Mouse (Mus musculus): ENCODE results near the gene Htr2b. TPM values are rescaled to one million over a fixed set of nuclear protein-coding genes. Genes with fewer than 3 reads are reported as not detected.

Gene Htr2b
- polyA plus RNA-seq (2011; ENCODE audit: insufficient read depth, insufficient read length, low read depth, missing spikeins) = not detected in 2 replicates

DNA sequence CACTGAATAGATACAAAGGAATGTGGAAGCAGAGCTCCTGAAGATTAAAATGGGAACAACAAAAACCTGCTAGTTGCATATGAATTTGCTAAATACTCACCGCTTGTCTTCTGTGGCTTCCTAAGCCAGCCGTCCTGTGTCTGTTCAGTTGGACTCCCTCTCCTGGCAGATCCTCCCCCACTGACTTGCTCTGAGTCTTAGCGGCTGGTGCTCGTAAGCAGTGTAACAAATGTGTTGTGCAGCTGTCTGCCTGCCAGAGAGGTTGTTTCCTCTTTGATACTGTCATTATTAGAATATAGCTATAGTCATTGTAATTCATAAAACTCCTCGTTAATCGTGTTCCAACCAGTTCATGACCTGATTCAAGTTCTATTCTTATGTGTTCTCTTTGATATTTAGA is at the start of gene Htr2b:
TSS of gene Htr2b (minus strand) at position 192 of the 400 bp plus-strand sequence.
- Histone ChIP-seq H3K4me3 (ENCODE audit: low read depth, low read length) (no peak within 1 kb of the TSS), H3K27ac (ENCODE audit: insufficient read depth, low read length) (no peak within 1 kb of the TSS), H3K9me3 (replicated peaks; ENCODE audit: control insufficient read depth, insufficient read depth, low read length, poor library complexity, severe bottlenecking) (no peaks in the 10 kb centered on the region), H3K27me3 (ENCODE audit: control insufficient read depth, insufficient read depth, low read length, poor library complexity, severe bottlenecking) (no peaks in the 10 kb centered on the region), H3K4me1 (ENCODE audit: control insufficient read depth, insufficient read depth, low read length) (no peaks in the 10 kb centered on the region), H3K36me3 (ENCODE audit: control insufficient read depth, insufficient read depth, low read length, poor library complexity, severe bottlenecking) (peaks cover 3% of the 10 kb centered on the region), H3K9ac (ENCODE audit: low read depth, poor library complexity, severe bottlenecking) (no peak within 1 kb of the TSS)
- TF ChIP-seq EP300 (IDR thresholded peaks at IDR 0.05; ENCODE audit: insufficient read depth, low read depth, low read length) = no peak

DNA sequence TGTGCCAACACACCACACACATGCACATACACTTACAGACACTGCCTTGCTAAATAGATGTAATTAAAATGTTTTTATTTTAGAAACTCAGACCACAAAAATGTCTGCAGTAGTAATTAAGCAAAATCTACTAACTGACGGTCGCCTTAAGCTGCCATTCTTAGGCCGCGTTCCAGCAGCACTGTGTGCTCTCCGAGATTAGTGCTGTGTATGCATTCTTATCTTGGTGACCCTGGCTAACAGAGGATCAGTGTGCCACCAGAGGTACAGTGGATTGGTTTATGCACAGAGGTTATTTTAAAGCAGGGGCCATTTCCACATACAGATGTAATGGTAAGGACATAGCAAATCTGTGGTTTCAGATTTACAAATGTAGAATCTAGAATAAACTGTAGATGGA is 49.3 kb upstream of the Htr2b start:
- H3K4me3 ChIP-seq (ENCODE audit: low read depth, low read length) = no peak overlapping the region
- H3K27ac ChIP-seq (ENCODE audit: insufficient read depth, low read length) = no peak overlapping the region
- no peak overlapping the region for H3K9ac ChIP-seq (ENCODE audit: low read depth, poor library complexity, severe bottlenecking)
- TF ChIP-seq CTCF (IDR thresholded peaks at IDR 0.05; ENCODE audit: low read depth, low read length) (no peak), POLR2A (IDR thresholded peaks at IDR 0.05; ENCODE audit: insufficient read depth, low read length) (no peak), EP300 (IDR thresholded peaks at IDR 0.05; ENCODE audit: insufficient read depth, low read depth, low read length) (no peak)
- no peaks in the 10 kb centered on the region for H3K4me1 ChIP-seq (ENCODE audit: control insufficient read depth, insufficient read depth, low read length)
- peaks cover 9% of the 10 kb centered on the region for H3K36me3 ChIP-seq (ENCODE audit: control insufficient read depth, insufficient read depth, low read length, poor library complexity, severe bottlenecking)
- no peaks in the 10 kb centered on the region for H3K27me3 ChIP-seq (ENCODE audit: control insufficient read depth, insufficient read depth, low read length, poor library complexity, severe bottlenecking)
- H3K9me3 ChIP-seq (replicated peaks; ENCODE audit: control insufficient read depth, insufficient read depth, low read length, poor library complexity, severe bottlenecking) = no peaks in the 10 kb centered on the region

DNA sequence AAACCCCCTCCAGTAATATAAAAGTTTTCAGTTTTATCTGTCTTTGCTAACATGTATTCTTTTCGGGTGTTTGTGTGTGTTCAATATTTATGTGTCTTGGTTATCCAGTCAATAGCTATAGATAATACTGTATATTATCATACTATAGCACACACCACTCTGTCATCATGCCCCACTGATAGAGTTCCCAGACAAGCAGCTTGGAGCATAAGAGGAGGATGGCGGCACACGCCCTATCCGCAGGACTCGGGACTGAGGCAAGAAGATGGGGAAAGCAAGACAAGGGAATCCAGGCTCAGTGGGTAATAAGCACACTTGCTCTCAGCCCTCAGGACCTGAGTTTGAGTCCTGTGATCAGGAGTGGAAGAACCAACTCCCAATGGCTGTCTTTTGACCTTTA is 48.7 kb upstream of the Htr2b start:
- H3K27ac ChIP-seq (ENCODE audit: insufficient read depth, low read length) = no peak overlapping the region
- no peaks in the 10 kb centered on the region for H3K27me3 ChIP-seq (ENCODE audit: control insufficient read depth, insufficient read depth, low read length, poor library complexity, severe bottlenecking)
- H3K4me3 ChIP-seq (ENCODE audit: low read depth, low read length) = no peak overlapping the region
- no peaks in the 10 kb centered on the region for H3K4me1 ChIP-seq (ENCODE audit: control insufficient read depth, insufficient read depth, low read length)
- TF ChIP-seq CTCF (IDR thresholded peaks at IDR 0.05; ENCODE audit: low read depth, low read length) (no peak), EP300 (IDR thresholded peaks at IDR 0.05; ENCODE audit: insufficient read depth, low read depth, low read length) (no peak), POLR2A (IDR thresholded peaks at IDR 0.05; ENCODE audit: insufficient read depth, low read length) (no peak)
- H3K9me3 ChIP-seq (replicated peaks; ENCODE audit: control insufficient read depth, insufficient read depth, low read length, poor library complexity, severe bottlenecking) = no peaks in the 10 kb centered on the region
- H3K36me3 ChIP-seq (ENCODE audit: control insufficient read depth, insufficient read depth, low read length, poor library complexity, severe bottlenecking) = peaks cover 9% of the 10 kb centered on the region
- H3K9ac ChIP-seq (ENCODE audit: low read depth, poor library complexity, severe bottlenecking) = no peak overlapping the region

DNA sequence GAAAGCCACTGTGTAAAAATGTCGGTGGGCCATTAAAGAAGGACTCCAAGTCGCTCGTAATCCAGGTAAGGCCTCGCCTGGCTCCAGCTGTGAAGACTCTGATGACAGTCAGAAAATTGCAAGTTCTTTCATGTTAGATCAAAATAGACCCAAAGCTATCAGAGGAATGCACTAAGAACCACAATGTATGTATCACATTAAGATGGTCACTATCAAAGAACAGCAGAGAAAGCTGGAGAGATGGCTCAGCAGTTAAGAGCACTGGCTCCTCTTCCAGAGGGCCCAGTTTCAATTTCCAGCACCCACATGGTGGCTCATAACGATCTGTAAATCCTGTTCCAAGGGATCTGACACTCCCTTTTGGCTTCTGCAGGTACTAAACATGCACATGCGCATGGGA is 48.3 kb upstream of the Htr2b start:
- Histone ChIP-seq H3K27ac (ENCODE audit: insufficient read depth, low read length) (no peak overlapping the region), H3K9ac (ENCODE audit: low read depth, poor library complexity, severe bottlenecking) (no peak overlapping the region), H3K4me3 (ENCODE audit: low read depth, low read length) (no peak overlapping the region), H3K36me3 (ENCODE audit: control insufficient read depth, insufficient read depth, low read length, poor library complexity, severe bottlenecking) (peaks cover 7% of the 10 kb centered on the region), H3K4me1 (ENCODE audit: control insufficient read depth, insufficient read depth, low read length) (no peaks in the 10 kb centered on the region), H3K27me3 (ENCODE audit: control insufficient read depth, insufficient read depth, low read length, poor library complexity, severe bottlenecking) (no peaks in the 10 kb centered on the region), H3K9me3 (replicated peaks; ENCODE audit: control insufficient read depth, insufficient read depth, low read length, poor library complexity, severe bottlenecking) (no peaks in the 10 kb centered on the region)
- TF ChIP-seq POLR2A (IDR thresholded peaks at IDR 0.05; ENCODE audit: insufficient read depth, low read length) (no peak), EP300 (IDR thresholded peaks at IDR 0.05; ENCODE audit: insufficient read depth, low read depth, low read length) (no peak), CTCF (IDR thresholded peaks at IDR 0.05; ENCODE audit: low read depth, low read length) (no peak)

DNA sequence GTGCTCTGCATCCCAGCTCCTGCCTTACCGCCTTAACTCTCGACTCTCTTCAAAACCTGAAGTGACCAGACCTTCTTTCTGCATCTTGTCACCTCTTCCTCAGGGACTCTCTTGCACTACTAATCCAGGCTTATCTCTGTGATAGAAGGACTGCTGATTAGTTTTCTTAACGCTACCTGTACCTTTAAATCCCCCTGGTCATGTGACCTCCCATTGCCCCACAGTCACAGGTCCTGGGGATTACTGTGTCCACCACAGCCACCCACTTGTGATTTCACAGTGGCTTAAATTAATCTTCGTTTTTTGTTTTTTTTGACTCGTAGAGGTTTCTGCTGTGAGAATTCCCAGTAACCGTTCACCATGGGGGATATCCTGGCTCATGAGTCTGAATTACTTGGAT is 44.8 kb upstream of the Htr2b start:
- H3K9me3 ChIP-seq (replicated peaks; ENCODE audit: control insufficient read depth, insufficient read depth, low read length, poor library complexity, severe bottlenecking) = no peaks in the 10 kb centered on the region
- no peak for TF ChIP-seq EP300 (IDR thresholded peaks at IDR 0.05; ENCODE audit: insufficient read depth, low read depth, low read length)
- no peak for TF ChIP-seq POLR2A (IDR thresholded peaks at IDR 0.05; ENCODE audit: insufficient read depth, low read length)
- no peak for TF ChIP-seq CTCF (IDR thresholded peaks at IDR 0.05; ENCODE audit: low read depth, low read length)
- H3K27me3 ChIP-seq (ENCODE audit: control insufficient read depth, insufficient read depth, low read length, poor library complexity, severe bottlenecking) = no peaks in the 10 kb centered on the region
- no peak overlapping the region for H3K4me3 ChIP-seq (ENCODE audit: low read depth, low read length)
- H3K4me1 ChIP-seq (ENCODE audit: control insufficient read depth, insufficient read depth, low read length) = no peaks in the 10 kb centered on the region
- H3K9ac ChIP-seq (ENCODE audit: low read depth, poor library complexity, severe bottlenecking) = no peak overlapping the region
- peaks cover 5% of the 10 kb centered on the region for H3K36me3 ChIP-seq (ENCODE audit: control insufficient read depth, insufficient read depth, low read length, poor library complexity, severe bottlenecking)
- H3K27ac ChIP-seq (ENCODE audit: insufficient read depth, low read length) = no peak overlapping the region

DNA sequence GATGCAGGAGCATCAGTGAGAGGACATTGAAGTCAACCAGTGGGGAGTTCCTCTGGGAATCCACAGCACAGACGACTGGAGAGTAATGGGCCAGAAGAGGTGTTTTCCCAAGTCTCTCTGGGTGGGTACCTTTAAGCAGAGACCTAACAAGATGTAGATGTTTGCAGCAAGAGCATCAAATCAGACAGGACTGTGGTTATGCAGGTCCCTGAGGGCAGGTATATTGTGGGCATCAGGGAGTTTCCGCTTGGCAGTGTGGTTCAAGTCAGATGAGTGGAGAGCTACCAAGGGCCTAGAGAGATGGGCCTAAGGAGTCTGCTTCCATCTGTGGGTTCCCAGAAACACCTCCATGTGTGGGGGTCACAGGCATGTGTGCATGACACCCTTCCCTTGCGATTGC is 44.3 kb upstream of the Htr2b start:
- H3K9me3 ChIP-seq (replicated peaks; ENCODE audit: control insufficient read depth, insufficient read depth, low read length, poor library complexity, severe bottlenecking) = no peaks in the 10 kb centered on the region
- no peaks in the 10 kb centered on the region for H3K4me1 ChIP-seq (ENCODE audit: control insufficient read depth, insufficient read depth, low read length)
- no peak overlapping the region for H3K4me3 ChIP-seq (ENCODE audit: low read depth, low read length)

More for the DNA sequence above, 44.3 kb upstream of the Htr2b start:
- H3K27ac ChIP-seq (ENCODE audit: insufficient read depth, low read length) = no peak overlapping the region
- no peaks in the 10 kb centered on the region for H3K27me3 ChIP-seq (ENCODE audit: control insufficient read depth, insufficient read depth, low read length, poor library complexity, severe bottlenecking)
- H3K36me3 ChIP-seq (ENCODE audit: control insufficient read depth, insufficient read depth, low read length, poor library complexity, severe bottlenecking) = peaks cover 5% of the 10 kb centered on the region
- TF ChIP-seq CTCF (IDR thresholded peaks at IDR 0.05; ENCODE audit: low read depth, low read length) = no peak
- no peak for TF ChIP-seq POLR2A (IDR thresholded peaks at IDR 0.05; ENCODE audit: insufficient read depth, low read length)
- no peak for TF ChIP-seq EP300 (IDR thresholded peaks at IDR 0.05; ENCODE audit: insufficient read depth, low read depth, low read length)
- H3K9ac ChIP-seq (ENCODE audit: low read depth, poor library complexity, severe bottlenecking) = no peak overlapping the region
